Mouse (Mus musculus): ENCODE measurements around the gene Usp3. TPM values are rescaled to one million over a fixed set of nuclear protein-coding genes. Genes with fewer than 3 reads are reported as not detected.

Gene Usp3
- total and polyA plus RNA-seq, 2 experiments from 2014 or later: 39.4 to 53.4 TPM

- Histone ChIP-seq H3K27me3 (ENCODE audit: control insufficient read depth, insufficient read depth, low read length) (0 out of 2 replicates have a peak, but pooled peaks cover 3% of the 10 kb centered on the region), H3K4me1 (ENCODE audit: control insufficient read depth, insufficient read depth) (no peaks in the 10 kb centered on the region), H3K4me3 (ENCODE audit: low read depth, low read length) (no peak overlapping the region), H3K9ac (replicated peaks; ENCODE audit: low read depth, low read length) (no peak overlapping the region), H3K27ac (ENCODE audit: low read depth) (no peak overlapping the region), H3K9me3 (replicated peaks; ENCODE audit: control insufficient read depth, low read length) (no peaks in the 10 kb centered on the region), H3K4me2 (ENCODE audit: low read depth, low read length) (no peak overlapping the region), H3K36me3 (replicated peaks; ENCODE audit: control insufficient read depth, insufficient read depth, low read length) (no peaks in the 10 kb centered on the region)
- ATAC-seq (ENCODE audit: insufficient read depth, low read depth): no peak
- 77% methylated on average over 5 of the region's 5 CpGs for WGBS
- TF ChIP-seq EP300 (IDR thresholded peaks at IDR 0.05; ENCODE audit: low read depth) (no peak), CTCF (IDR thresholded peaks at IDR 0.05; ENCODE audit: low read depth) (no peak)
- no peak for DNase-seq (ENCODE audit: low spot score)
Measured at GRCm38 (mm10) chr9:66608817-66609345, 15.9 kb upstream of the Usp3 start.

- Histone ChIP-seq H3K9ac (replicated peaks; ENCODE audit: low read depth, low read length) (no peak overlapping the region), H3K36me3 (replicated peaks; ENCODE audit: control insufficient read depth, insufficient read depth, low read length) (no peaks in the 10 kb centered on the region), H3K4me1 (ENCODE audit: control insufficient read depth, insufficient read depth) (no peaks in the 10 kb centered on the region), H3K4me3 (ENCODE audit: low read depth, low read length) (no peak overlapping the region), H3K27me3 (ENCODE audit: control insufficient read depth, insufficient read depth, low read length) (0 out of 2 replicates have a peak, but pooled peaks cover 3% of the 10 kb centered on the region), H3K27ac (ENCODE audit: low read depth) (no peak overlapping the region), H3K9me3 (replicated peaks; ENCODE audit: control insufficient read depth, low read length) (no peaks in the 10 kb centered on the region), H3K4me2 (ENCODE audit: low read depth, low read length) (no peak overlapping the region)
- TF ChIP-seq CTCF (IDR thresholded peaks at IDR 0.05; ENCODE audit: low read depth) (no peak), EP300 (IDR thresholded peaks at IDR 0.05; ENCODE audit: low read depth) (no peak)
- 69% methylated on average over 12 of the region's 12 CpGs for WGBS
- ATAC-seq (ENCODE audit: insufficient read depth, low read depth) (no peak), DNase-seq (ENCODE audit: low spot score) (no peak)
Measured at GRCm38 (mm10) chr9:66606851-66607250, 13.9 kb upstream of the Usp3 start.

- no peaks in the 10 kb centered on the region for H3K9me3 ChIP-seq (replicated peaks; ENCODE audit: control insufficient read depth, low read length)
- no peaks in the 10 kb centered on the region for H3K36me3 ChIP-seq (replicated peaks; ENCODE audit: control insufficient read depth, insufficient read depth, low read length)
- H3K9ac ChIP-seq (replicated peaks; ENCODE audit: low read depth, low read length): no peak overlapping the region
- H3K27me3 ChIP-seq (ENCODE audit: control insufficient read depth, insufficient read depth, low read length): 0 out of 2 replicates have a peak, but pooled peaks cover 3% of the 10 kb centered on the region
- H3K4me2 ChIP-seq (ENCODE audit: low read depth, low read length): no peak overlapping the region
- H3K4me3 ChIP-seq (ENCODE audit: low read depth, low read length): no peak overlapping the region
- TF ChIP-seq CTCF (IDR thresholded peaks at IDR 0.05; ENCODE audit: low read depth) (no peak), EP300 (IDR thresholded peaks at IDR 0.05; ENCODE audit: low read depth) (no peak)
- no peak overlapping the region for H3K27ac ChIP-seq (ENCODE audit: low read depth)
- no peaks in the 10 kb centered on the region for H3K4me1 ChIP-seq (ENCODE audit: control insufficient read depth, insufficient read depth)
- DNase-seq (ENCODE audit: low spot score) (no peak), ATAC-seq (ENCODE audit: insufficient read depth, low read depth) (no peak)
- 71% methylated on average over 13 of the region's 13 CpGs for WGBS
Measured at GRCm38 (mm10) chr9:66605876-66606750, 13.2 kb upstream of the Usp3 start.

GRCm38 (mm10) chr9:66604349-66605206 is 11.6 kb upstream of the Usp3 start:
- TF ChIP-seq CTCF (IDR thresholded peaks at IDR 0.05; ENCODE audit: low read depth): no peak
- no peak for TF ChIP-seq EP300 (IDR thresholded peaks at IDR 0.05; ENCODE audit: low read depth)
- H3K36me3 ChIP-seq (replicated peaks; ENCODE audit: control insufficient read depth, insufficient read depth, low read length): no peaks in the 10 kb centered on the region
- 0 out of 2 replicates have a peak, but pooled peaks cover 3% of the 10 kb centered on the region for H3K27me3 ChIP-seq (ENCODE audit: control insufficient read depth, insufficient read depth, low read length)
- no peak for ATAC-seq (ENCODE audit: insufficient read depth, low read depth)
- H3K27ac ChIP-seq (ENCODE audit: low read depth): no peak overlapping the region
- H3K4me2 ChIP-seq (ENCODE audit: low read depth, low read length): no peak overlapping the region
- H3K4me3 ChIP-seq (ENCODE audit: low read depth, low read length): no peak overlapping the region
- H3K4me1 ChIP-seq (ENCODE audit: control insufficient read depth, insufficient read depth): no peaks in the 10 kb centered on the region
- 62% methylated on average over 8 of the region's 8 CpGs for WGBS
- H3K9ac ChIP-seq (replicated peaks; ENCODE audit: low read depth, low read length): no peak overlapping the region
- no peak for DNase-seq (ENCODE audit: low spot score)
- no peaks in the 10 kb centered on the region for H3K9me3 ChIP-seq (replicated peaks; ENCODE audit: control insufficient read depth, low read length)

GRCm38 (mm10) chr9:66603907-66604306 is 11.0 kb upstream of the Usp3 start:
- Histone ChIP-seq H3K4me3 (ENCODE audit: low read depth, low read length) (no peak overlapping the region), H3K9ac (replicated peaks; ENCODE audit: low read depth, low read length) (no peak overlapping the region), H3K4me1 (ENCODE audit: control insufficient read depth, insufficient read depth) (no peaks in the 10 kb centered on the region), H3K27ac (ENCODE audit: low read depth) (no peak overlapping the region), H3K36me3 (replicated peaks; ENCODE audit: control insufficient read depth, insufficient read depth, low read length) (no peaks in the 10 kb centered on the region), H3K27me3 (ENCODE audit: control insufficient read depth, insufficient read depth, low read length) (0 out of 2 replicates have a peak, but pooled peaks cover 3% of the 10 kb centered on the region), H3K9me3 (replicated peaks; ENCODE audit: control insufficient read depth, low read length) (no peaks in the 10 kb centered on the region), H3K4me2 (ENCODE audit: low read depth, low read length) (no peak overlapping the region)
- WGBS: 86% methylated on average over 1 of the region's 1 CpGs
- TF ChIP-seq CTCF (IDR thresholded peaks at IDR 0.05; ENCODE audit: low read depth): no peak
- no peak for TF ChIP-seq EP300 (IDR thresholded peaks at IDR 0.05; ENCODE audit: low read depth)
- DNase-seq (ENCODE audit: low spot score): no peak
- no peak for ATAC-seq (ENCODE audit: insufficient read depth, low read depth)
